ENCODE assay signal across 9 mouse cellular contexts in genomic region chr1:80408586-80408985, GRCm38 (mm10). TPM values are rescaled to one million over a fixed set of nuclear protein-coding genes. Genes with fewer than 3 reads are reported as not detected.
A peak's percentile ranks its signal among the peaks of the same experiment; 100 is the strongest.
DNase-seq lines count a peak whose midpoint lies in the region; ATAC-seq lines count a peak whose summit lies in the region.
"Had no signal": no experiment of that assay in that cellular context is flagged by ENCODE, and none has a peak within 500 bp of the region (broad histone marks: within the 10 kb centered on the region; RNA-seq: fewer than 3 reads in every experiment).

No protein-coding gene starts in this region.

- peaks cover 46% of the 10 kb centered on the region for H3K27me3 ChIP-seq in forebrain, embryonic 13.5 days
- no peaks in the 10 kb centered on the region for H3K27me3 ChIP-seq in hindbrain, embryonic 10.5 days (ENCODE audit: insufficient read depth, poor library complexity, severe bottlenecking)
- H3K27me3 ChIP-seq: lung, embryonic 15.5 days had no signal

- H3K9ac ChIP-seq in forebrain, embryonic 13.5 days, result no peak overlapping the region
- H3K9ac ChIP-seq: lung, embryonic 15.5 days had no signal

- H3K4me3 ChIP-seq in forebrain, embryonic 13.5 days, result no peak overlapping the region
- H3K4me3 ChIP-seq in hindbrain, embryonic 10.5 days, result no peak overlapping the region
- H3K4me3 ChIP-seq: lung, embryonic 15.5 days had no signal

- H3K4me2 ChIP-seq in forebrain, embryonic 13.5 days, result no peak overlapping the region
- H3K4me2 ChIP-seq: lung, embryonic 15.5 days had no signal

- peak; percentile 95 for ATAC-seq in forebrain, embryonic 13.5 days

- no peaks in the 10 kb centered on the region for H3K36me3 ChIP-seq in forebrain, embryonic 13.5 days (ENCODE audit: poor library complexity, severe bottlenecking)
- no peaks in the 10 kb centered on the region for H3K36me3 ChIP-seq in hindbrain, embryonic 10.5 days
- H3K36me3 ChIP-seq: lung, embryonic 15.5 days had no signal

- H3K9me3 ChIP-seq in forebrain, embryonic 13.5 days (replicated peaks), result no peaks in the 10 kb centered on the region; the same call in 1 of the 2 replicates
- no peaks in the 10 kb centered on the region for H3K9me3 ChIP-seq in hindbrain, embryonic 10.5 days
- H3K9me3 ChIP-seq: lung, embryonic 15.5 days had no signal

- peak; percentile 80 for DNase-seq in Muller cell, postnatal 12 days (ENCODE audit: inconsistent ontology term)
- peak; percentile 68 for DNase-seq in c-Kit-positive CD71-negative TER-119-negative erythroid progenitor cells, embryonic 14.5 days (ENCODE audit: low read depth)
- DNase-seq in hindbrain, embryonic 10.5 days (ENCODE audit: low spot score), result peak; percentile 32
- peak; percentile 72 for DNase-seq in layer of hippocampus, adult 9-10 months (ENCODE audit: low spot score)
- DNase-seq in lung, postnatal 36 days, result peak; percentile 94
- DNase-seq in retina, postnatal 1 day, result peak; percentile 98
- DNase-seq in thymus, postnatal 4 days, result peak; percentile 66

- no peak overlapping the region for H3K27ac ChIP-seq in forebrain, embryonic 13.5 days
- H3K27ac ChIP-seq in hindbrain, embryonic 10.5 days, result no peak overlapping the region
- H3K27ac ChIP-seq: lung, embryonic 15.5 days had no signal

- under 1% methylated on average over 3 of the region's 3 CpGs for WGBS in forebrain, embryonic 13.5 days
- WGBS in hindbrain, embryonic 10.5 days, result 13% methylated on average over 3 of the region's 3 CpGs

- 0 out of 2 replicates have a peak, but pooled peaks cover 4% of the 10 kb centered on the region for H3K4me1 ChIP-seq in forebrain, embryonic 13.5 days
- H3K4me1 ChIP-seq in hindbrain, embryonic 10.5 days (replicated peaks), result no peaks in the 10 kb centered on the region
- H3K4me1 ChIP-seq: lung, embryonic 15.5 days had no signal

RNA-seq across cellular contexts. Expression of gene Gm45261, which starts 52.7 kb away (rescaled TPM):
- not detected in 2 replicates for polyA plus RNA-seq in forebrain, embryonic 13.5 days (2015; fragmentation: Nextera tagmentation; extraction: Ambion mirVana)
- polyA plus RNA-seq in hindbrain, embryonic 10.5 days (2016; fragmentation: Nextera tagmentation; extraction: Ambion mirVana), result not detected in 2 replicates
- polyA plus RNA-seq: lung, embryonic 15.5 days had no signal

Comparison
In these comparisons a context has a peak if more than half of its experiments do, and no peak if none do; other contexts are left out.
1. DNase-seq: peak in every context shown above with its lines; median percentile 98 in retina, postnatal 1 day; 94 in lung, postnatal 36 days; 80 in Muller cell, postnatal 12 days; 72 in layer of hippocampus, adult 9-10 months; 68 in c-Kit-positive CD71-negative TER-119-negative erythroid progenitor cells, embryonic 14.5 days; 66 in thymus, postnatal 4 days; 32 in hindbrain, embryonic 10.5 days.